Mouse (Mus musculus): Measurements from ENCODE around the gene Ly6g5b. TPM values are rescaled to one million over a fixed set of nuclear protein-coding genes. Genes with fewer than 3 reads are reported as not detected.
A peak's percentile ranks its signal among the peaks of the same experiment; 100 is the strongest.

Ly6g5b gene
- polyA plus RNA-seq, 1 experiment from 2014 or later, result 0.86 TPM

DNA sequence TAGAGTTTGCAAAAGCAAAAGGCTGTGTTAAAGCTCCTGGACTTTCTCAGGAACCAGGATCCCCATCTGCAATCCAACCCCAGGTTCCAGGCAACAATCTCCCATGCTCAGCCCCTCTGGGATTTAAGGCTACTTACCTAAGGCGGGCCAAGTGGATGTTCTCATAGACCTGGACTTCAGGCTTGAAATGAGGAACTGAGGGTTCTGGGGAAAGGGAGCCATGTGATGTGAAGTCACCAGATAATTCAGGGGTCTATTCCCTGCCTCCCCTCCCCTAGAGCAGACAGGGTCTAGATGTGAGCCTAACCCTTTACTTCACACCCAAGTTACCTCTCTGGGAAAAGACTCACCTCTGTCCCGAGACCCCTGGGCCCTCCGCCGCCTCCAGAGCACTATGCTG, 34.5 kb downstream of the Ly6g5b start:
- H3K4me2 ChIP-seq, result no peak overlapping the region
- peaks cover 11% of the 10 kb centered on the region; the same call in 1 of the 2 replicates for H3K4me1 ChIP-seq (ENCODE audit: control insufficient read depth, insufficient read depth, low read length)
- no peaks in the 10 kb centered on the region for H3K27me3 ChIP-seq (ENCODE audit: control insufficient read depth, insufficient read depth, low read length)
- H3K9me3 ChIP-seq (ENCODE audit: control insufficient read depth, low read length), result no peaks in the 10 kb centered on the region
- no peaks in the 10 kb centered on the region for H3K36me3 ChIP-seq (ENCODE audit: control insufficient read depth, insufficient read depth, low read length)
- DNase-seq (ENCODE audit: low spot score, missing footprints), result no peak
- H3K4me3 ChIP-seq (ENCODE audit: low read depth, low read length), result no peak overlapping the region
- WGBS, result 74% methylated on average over 4 of the region's 4 CpGs
- no peak overlapping the region for H3K9ac ChIP-seq (ENCODE audit: low read length)
- H3K27ac ChIP-seq (ENCODE audit: low read depth, low read length), result no peak overlapping the region
- no peak for ATAC-seq (ENCODE audit: low FRiP score)

DNA sequence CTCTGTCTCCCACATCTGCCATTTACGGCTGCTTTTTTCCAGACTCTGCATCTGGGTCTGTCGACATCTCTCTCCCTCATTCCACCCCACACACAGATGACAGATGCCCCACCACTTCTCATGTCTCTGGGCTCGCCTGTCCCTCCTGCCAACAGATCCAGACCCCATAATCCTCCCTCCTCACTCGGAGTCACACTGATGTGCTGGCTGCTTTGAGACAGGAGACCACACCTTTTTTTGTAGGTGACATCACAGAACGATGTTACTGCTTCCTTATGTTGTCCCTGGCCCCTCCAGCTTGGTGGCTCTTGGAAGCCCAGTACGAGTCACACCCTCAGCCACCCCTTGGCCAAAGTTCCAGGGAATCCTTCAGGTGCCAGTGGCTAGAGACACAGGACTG, 35.0 kb downstream of the Ly6g5b start:
- Histone ChIP-seq H3K9me3 (ENCODE audit: control insufficient read depth, low read length) (no peaks in the 10 kb centered on the region; the same call in 1 of the 2 replicates), H3K27ac (ENCODE audit: low read depth, low read length) (no peak overlapping the region), H3K4me2 (no peak overlapping the region), H3K27me3 (ENCODE audit: control insufficient read depth, insufficient read depth, low read length) (no peaks in the 10 kb centered on the region), H3K36me3 (ENCODE audit: control insufficient read depth, insufficient read depth, low read length) (no peaks in the 10 kb centered on the region), H3K4me3 (ENCODE audit: low read depth, low read length) (no peak overlapping the region), H3K9ac (ENCODE audit: low read length) (no peak overlapping the region), H3K4me1 (ENCODE audit: control insufficient read depth, insufficient read depth, low read length) (peaks cover 11% of the 10 kb centered on the region; the same call in 1 of the 2 replicates)
- no peak for DNase-seq (ENCODE audit: low spot score, missing footprints)
- 64% methylated on average over 6 of the region's 6 CpGs for WGBS
- ATAC-seq (ENCODE audit: low FRiP score), result no peak

DNA sequence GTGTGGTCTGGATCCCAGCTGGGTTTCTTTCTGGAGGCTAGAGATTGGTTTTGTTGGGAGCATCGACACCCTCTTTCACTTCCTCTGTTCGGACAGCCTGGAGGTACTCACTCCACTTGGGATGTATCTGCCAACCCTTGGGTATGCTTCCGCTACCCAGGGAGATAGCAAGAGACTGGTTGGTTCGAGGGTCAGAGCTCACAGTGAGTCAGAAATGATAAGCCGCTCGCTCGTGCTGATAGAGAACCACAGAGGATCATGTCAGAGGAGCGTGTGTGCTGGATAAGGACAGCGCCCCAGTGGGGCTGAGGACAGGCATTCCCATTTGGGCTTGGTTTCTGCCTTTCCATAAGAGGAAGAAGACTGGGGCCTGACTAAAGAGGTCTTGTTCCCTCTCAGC, 35.5 kb downstream of the Ly6g5b start:
- Histone ChIP-seq H3K4me2 (no peak overlapping the region), H3K9me3 (ENCODE audit: control insufficient read depth, low read length) (no peaks in the 10 kb centered on the region; the same call in 1 of the 2 replicates), H3K27ac (ENCODE audit: low read depth, low read length) (no peak overlapping the region), H3K9ac (ENCODE audit: low read length) (no peak overlapping the region), H3K4me1 (ENCODE audit: control insufficient read depth, insufficient read depth, low read length) (peaks cover 11% of the 10 kb centered on the region; the same call in 1 of the 2 replicates), H3K4me3 (ENCODE audit: low read depth, low read length) (no peak overlapping the region), H3K36me3 (ENCODE audit: control insufficient read depth, insufficient read depth, low read length) (no peaks in the 10 kb centered on the region), H3K27me3 (ENCODE audit: control insufficient read depth, insufficient read depth, low read length) (no peaks in the 10 kb centered on the region)
- 77% methylated on average over 9 of the region's 9 CpGs for WGBS
- ATAC-seq (ENCODE audit: low FRiP score) (no peak), DNase-seq (ENCODE audit: low spot score, missing footprints) (no peak)

DNA sequence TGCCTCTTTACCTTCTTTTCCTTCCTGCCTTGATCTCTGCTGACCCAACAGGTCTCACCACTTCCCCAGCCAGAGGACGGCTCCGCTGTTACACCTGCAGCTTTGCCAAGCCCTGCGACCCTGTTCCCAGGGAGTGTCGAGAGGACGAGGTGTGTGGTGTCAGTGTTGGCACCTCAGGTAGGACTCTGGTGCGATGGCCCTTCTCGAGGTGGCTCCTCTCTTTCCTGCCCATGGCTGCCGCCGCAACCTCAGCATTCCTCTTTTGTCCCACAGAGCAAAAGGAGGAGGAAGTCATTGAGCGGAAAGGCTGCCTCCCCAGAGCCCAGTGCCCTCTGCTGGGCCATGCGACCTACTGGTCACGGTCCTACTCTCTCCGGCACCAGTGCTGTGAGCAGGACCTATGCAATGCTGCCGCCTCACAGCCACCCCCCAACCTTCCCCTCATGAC, 37.4 kb downstream of the Ly6g5b start, which contains the start of gene Ly6g6d:
Gene Ly6g6d, minus strand, starts transcription at position 280 of the 448 bp plus-strand sequence.
- no peaks in the 10 kb centered on the region; the same call in 1 of the 2 replicates for H3K9me3 ChIP-seq (ENCODE audit: control insufficient read depth, low read length)
- no peaks in the 10 kb centered on the region for H3K27me3 ChIP-seq (ENCODE audit: control insufficient read depth, insufficient read depth, low read length)
- no peaks in the 10 kb centered on the region for H3K36me3 ChIP-seq (ENCODE audit: control insufficient read depth, insufficient read depth, low read length)
- 0 out of 2 replicates have a peak, but pooled peaks have one; percentile 33 for ATAC-seq (ENCODE audit: low FRiP score)
- H3K27ac ChIP-seq (ENCODE audit: low read depth, low read length), result no peak within 1 kb of the TSS
- H3K4me2 ChIP-seq, result peak within 1 kb of the TSS; percentile 46
- H3K4me3 ChIP-seq (ENCODE audit: low read depth, low read length), result peak within 1 kb of the TSS; percentile 18; the same call in 1 of the 2 replicates
- H3K4me1 ChIP-seq (ENCODE audit: control insufficient read depth, insufficient read depth, low read length), result peaks cover 11% of the 10 kb centered on the region; the same call in 1 of the 2 replicates
- 12% methylated on average over 12 of the region's 14 CpGs for WGBS
- H3K9ac ChIP-seq (ENCODE audit: low read length), result peak within 1 kb of the TSS; percentile 65
- peak; percentile 90 for DNase-seq (ENCODE audit: low spot score, missing footprints)

DNA sequence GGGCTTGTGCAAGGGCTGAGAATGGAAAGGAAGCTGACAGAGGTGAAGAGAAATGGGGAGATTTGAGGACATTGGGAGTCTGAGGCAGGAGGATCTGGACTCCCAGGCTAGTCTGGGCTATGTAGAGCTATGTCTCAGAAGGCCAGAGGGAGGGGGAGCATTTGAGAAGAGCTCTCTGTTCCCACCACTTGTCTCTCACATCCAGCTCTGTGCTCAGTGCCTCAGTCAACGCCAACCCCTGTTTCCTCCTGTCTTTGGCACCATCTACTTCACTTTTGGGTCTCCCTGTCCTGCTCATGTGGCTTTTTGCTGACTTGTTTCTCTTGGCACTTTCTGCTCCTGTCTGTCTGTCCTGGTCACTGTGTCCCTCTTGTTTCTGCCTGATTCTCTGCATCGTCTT, 37.9 kb downstream of the Ly6g5b start:
- H3K27ac ChIP-seq (ENCODE audit: low read depth, low read length), result no peak overlapping the region

DNA sequence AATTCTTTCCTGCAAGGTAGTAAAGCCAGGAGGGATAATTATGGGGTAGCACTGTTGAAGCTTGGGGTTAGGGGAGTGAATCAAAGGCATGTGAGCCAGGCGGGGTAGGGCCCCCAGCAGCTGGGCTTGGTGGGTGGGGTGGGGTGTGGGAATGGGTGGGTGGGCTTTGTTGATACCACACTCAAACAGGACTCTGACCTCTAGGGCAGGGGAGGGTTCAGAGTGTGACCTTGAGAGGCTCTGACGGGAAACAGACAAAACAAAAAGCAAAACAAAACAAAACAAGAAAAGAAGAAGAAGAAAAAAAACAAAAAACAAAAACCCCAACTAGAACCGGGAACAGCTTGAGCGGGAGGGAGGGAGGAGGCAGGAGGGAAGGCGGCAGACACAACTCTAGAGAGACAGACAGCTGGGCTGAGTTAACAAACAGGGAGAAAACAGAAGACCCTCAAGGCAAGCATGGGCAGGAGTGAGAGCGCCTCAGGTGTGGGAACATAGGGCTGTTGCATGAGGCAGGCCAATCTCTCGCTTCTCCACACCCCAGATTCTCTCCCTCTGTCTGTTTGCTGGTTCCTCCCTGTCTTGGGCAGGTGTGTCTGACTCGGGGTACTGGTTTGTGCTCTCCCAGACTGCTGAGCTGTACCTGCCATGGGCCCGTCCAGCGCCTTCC, 38.6 kb downstream of the Ly6g5b start, which contains the start of gene Ly6g6e:
Gene Ly6g6e, plus strand, starts transcription at position 396 of the 670 bp plus-strand sequence.
- H3K36me3 ChIP-seq (ENCODE audit: control insufficient read depth, insufficient read depth, low read length), result no peaks in the 10 kb centered on the region
- peaks cover 11% of the 10 kb centered on the region; the same call in 1 of the 2 replicates for H3K4me1 ChIP-seq (ENCODE audit: control insufficient read depth, insufficient read depth, low read length)
- peak within 1 kb of the TSS; percentile 18; the same call in 1 of the 2 replicates for H3K4me3 ChIP-seq (ENCODE audit: low read depth, low read length)
- WGBS, result 33% methylated on average over 10 of the region's 10 CpGs
- H3K9me3 ChIP-seq (ENCODE audit: control insufficient read depth, low read length), result no peaks in the 10 kb centered on the region; the same call in 1 of the 2 replicates
- H3K9ac ChIP-seq (ENCODE audit: low read length), result peak within 1 kb of the TSS; percentile 65
- H3K4me2 ChIP-seq, result peak within 1 kb of the TSS; percentile 46
- ATAC-seq (ENCODE audit: low FRiP score) (no peak), DNase-seq (ENCODE audit: low spot score, missing footprints) (peak; percentile 81)
- no peaks in the 10 kb centered on the region for H3K27me3 ChIP-seq (ENCODE audit: control insufficient read depth, insufficient read depth, low read length)
- H3K27ac ChIP-seq (ENCODE audit: low read depth, low read length), result no peak within 1 kb of the TSS

More for the DNA sequence above, 37.9 kb downstream of the Ly6g5b start:
- H3K4me3 ChIP-seq (ENCODE audit: low read depth, low read length), result no peak overlapping the region
- H3K27me3 ChIP-seq (ENCODE audit: control insufficient read depth, insufficient read depth, low read length), result no peaks in the 10 kb centered on the region
- DNase-seq (ENCODE audit: low spot score, missing footprints) (no peak), ATAC-seq (ENCODE audit: low FRiP score) (no peak)
- 47% methylated on average over 2 of the region's 2 CpGs for WGBS
- H3K4me1 ChIP-seq (ENCODE audit: control insufficient read depth, insufficient read depth, low read length), result peaks cover 11% of the 10 kb centered on the region; the same call in 1 of the 2 replicates
- H3K9me3 ChIP-seq (ENCODE audit: control insufficient read depth, low read length), result no peaks in the 10 kb centered on the region; the same call in 1 of the 2 replicates
- peak overlapping the region; percentile 65 for H3K9ac ChIP-seq (ENCODE audit: low read length)
- no peaks in the 10 kb centered on the region for H3K36me3 ChIP-seq (ENCODE audit: control insufficient read depth, insufficient read depth, low read length)
- H3K4me2 ChIP-seq, result peak overlapping the region; percentile 46

DNA sequence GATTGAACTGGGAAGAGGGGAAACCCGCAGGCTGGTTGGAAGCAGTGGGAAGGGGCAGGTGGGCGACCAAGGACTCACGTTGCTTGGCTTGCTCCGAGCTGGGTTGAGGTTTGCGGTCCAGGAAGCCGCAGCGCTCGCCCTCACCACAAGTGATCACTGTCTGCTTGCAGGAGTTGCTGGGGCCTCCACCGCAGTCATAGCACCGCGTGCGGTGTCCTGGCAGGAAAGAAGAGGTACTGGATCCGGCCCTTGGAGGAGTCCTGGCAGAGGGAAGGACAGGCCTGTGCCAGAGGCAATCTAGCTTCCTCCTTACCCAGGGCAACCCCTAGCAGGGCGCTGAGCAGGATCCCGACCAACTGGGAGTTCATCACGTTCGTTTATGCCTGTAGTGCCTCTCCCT, 41.1 kb downstream of the Ly6g5b start:
- Histone ChIP-seq H3K9ac (ENCODE audit: low read length) (no peak overlapping the region), H3K36me3 (ENCODE audit: control insufficient read depth, insufficient read depth, low read length) (no peaks in the 10 kb centered on the region), H3K4me1 (ENCODE audit: control insufficient read depth, insufficient read depth, low read length) (peaks cover 11% of the 10 kb centered on the region; the same call in 1 of the 2 replicates), H3K4me3 (ENCODE audit: low read depth, low read length) (no peak overlapping the region), H3K9me3 (ENCODE audit: control insufficient read depth, low read length) (no peaks in the 10 kb centered on the region; the same call in 1 of the 2 replicates), H3K27ac (ENCODE audit: low read depth, low read length) (no peak overlapping the region), H3K4me2 (no peak overlapping the region), H3K27me3 (ENCODE audit: control insufficient read depth, insufficient read depth, low read length) (no peaks in the 10 kb centered on the region)
- DNase-seq (ENCODE audit: low spot score, missing footprints) (peak; percentile 59), ATAC-seq (ENCODE audit: low FRiP score) (no peak)
- 61% methylated on average over 17 of the region's 17 CpGs for WGBS

DNA sequence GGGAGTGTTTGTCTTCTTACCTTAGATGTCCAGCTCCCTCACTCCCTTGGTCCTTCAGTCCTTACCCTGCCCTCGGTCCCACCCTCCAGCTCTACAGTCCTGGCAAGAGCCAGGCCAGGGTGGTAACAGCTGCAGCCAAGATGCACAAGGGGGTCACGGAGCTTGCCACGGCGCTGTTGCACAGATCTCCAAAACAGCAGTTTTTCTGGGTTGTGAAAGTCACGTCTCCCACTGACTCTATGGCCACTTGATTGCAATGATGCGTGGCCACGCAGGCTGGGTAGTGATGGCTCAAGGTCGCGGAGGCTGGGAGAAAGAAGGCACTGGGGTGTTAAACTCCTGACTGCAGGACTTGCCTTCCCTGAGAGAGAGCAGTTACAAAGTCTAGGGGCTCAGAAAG, 43.8 kb downstream of the Ly6g5b start:
- DNase-seq (ENCODE audit: low spot score, missing footprints) (no peak), ATAC-seq (ENCODE audit: low FRiP score) (no peak)
- WGBS, result 88% methylated on average over 9 of the region's 9 CpGs
- no peak overlapping the region for H3K9ac ChIP-seq (ENCODE audit: low read length)
- H3K36me3 ChIP-seq (ENCODE audit: control insufficient read depth, insufficient read depth, low read length), result no peaks in the 10 kb centered on the region
- H3K27me3 ChIP-seq (ENCODE audit: control insufficient read depth, insufficient read depth, low read length), result peaks cover 7% of the 10 kb centered on the region; the same call in 1 of the 2 replicates
- H3K4me1 ChIP-seq (ENCODE audit: control insufficient read depth, insufficient read depth, low read length), result no peaks in the 10 kb centered on the region
- no peak overlapping the region for H3K4me3 ChIP-seq (ENCODE audit: low read depth, low read length)
- no peak overlapping the region for H3K27ac ChIP-seq (ENCODE audit: low read depth, low read length)
- no peak overlapping the region for H3K4me2 ChIP-seq
- H3K9me3 ChIP-seq (ENCODE audit: control insufficient read depth, low read length), result no peaks in the 10 kb centered on the region; the same call in 1 of the 2 replicates

All from midbrain, embryonic 11.5 days (tissue).